ENCODE assay signal across 12 mouse cellular contexts in genomic region chr6:54506318-54506717, GRCm38 (mm10). TPM values are rescaled to one million over a fixed set of nuclear protein-coding genes. Genes with fewer than 3 reads are reported as not detected.
DNase-seq lines count a peak whose midpoint lies in the region; TF ChIP-seq lines count a peak whose summit lies in the region.
"Had no signal": no experiment of that assay in that cellular context is flagged by ENCODE, and none has a peak within 500 bp of the region (broad histone marks: within the 10 kb centered on the region; RNA-seq: fewer than 3 reads in every experiment).

No protein-coding gene starts in this region.

- no peak for DNase-seq in heart, embryonic 10.5 days (ENCODE audit: low spot score)
- DNase-seq in heart, adult 2 months = no peak
- peak; percentile 49 for DNase-seq in right cerebral cortex, adult 18-20 months
- no peak for DNase-seq in right cerebral cortex, postnatal 25 days
- no peak for DNase-seq in ovary, postnatal 10 days (ENCODE audit: low spot score)
- DNase-seq: gastrocnemius, postnatal 25 days had no signal

- no peak for TF ChIP-seq EP300 in heart, adult 2 months (IDR thresholded peaks at IDR 0.05; ENCODE audit: insufficient read depth, low read depth, low read length)

- H3K79me2 ChIP-seq in heart, adult 2 months (replicated peaks; ENCODE audit: control insufficient read depth, insufficient read depth, low read length) = no peaks in the 10 kb centered on the region

- WGBS in heart, embryonic 10.5 days = 57% methylated on average over 11 of the region's 11 CpGs
- WGBS in heart, adult 2 months = 81% methylated on average over 11 of the region's 11 CpGs

- intact Hi-C loops in heart, adult 2 months (cut with DNase I) = loop anchor here (1.0 to 2.0 kb wide), 2 partner anchors 22 to 115 kb away; no protein-coding TSS in a partner anchor

- H3K36me3 ChIP-seq in heart, embryonic 10.5 days = no peaks in the 10 kb centered on the region
- H3K36me3 ChIP-seq in heart, adult 2 months (ENCODE audit: control insufficient read depth, insufficient read depth, low read length) = no peaks in the 10 kb centered on the region
- H3K36me3 ChIP-seq: embryonic facial prominence, embryonic 12.5 days; embryonic facial prominence, embryonic 15.5 days had no signal

- peaks cover 46% of the 10 kb centered on the region for H3K4me1 ChIP-seq in heart, embryonic 10.5 days
- peaks cover 6% of the 10 kb centered on the region; the same call in 1 of the 2 replicates for H3K4me1 ChIP-seq in heart, adult 2 months (ENCODE audit: control insufficient read depth, insufficient read depth, low read length)
- H3K4me1 ChIP-seq in cortical plate, adult 2 months (ENCODE audit: control insufficient read depth, insufficient read depth, low read length) = peaks cover 7% of the 10 kb centered on the region; the same call in 1 of the 2 replicates

- H3K27me3 ChIP-seq in heart, embryonic 10.5 days (ENCODE audit: insufficient read depth, poor library complexity, severe bottlenecking) = no peaks in the 10 kb centered on the region
- H3K27me3 ChIP-seq in heart, adult 2 months (ENCODE audit: control insufficient read depth, insufficient read depth, low read length) = no peaks in the 10 kb centered on the region
- H3K27me3 ChIP-seq: embryonic facial prominence, embryonic 12.5 days; embryonic facial prominence, embryonic 15.5 days; hindbrain, embryonic 12.5 days; hindbrain, embryonic 15.5 days had no signal

- no peak overlapping the region for H3K4me3 ChIP-seq in heart, embryonic 10.5 days
- H3K4me3 ChIP-seq in heart, adult 2 months = no peak overlapping the region
- no peak overlapping the region for H3K4me3 ChIP-seq in cortical plate, adult 2 months (ENCODE audit: insufficient read depth, low read length)
- H3K4me3 ChIP-seq: embryonic facial prominence, embryonic 12.5 days; embryonic facial prominence, embryonic 15.5 days; hindbrain, embryonic 12.5 days; hindbrain, embryonic 15.5 days had no signal

- no peaks in the 10 kb centered on the region for H3K9me3 ChIP-seq in heart, embryonic 10.5 days
- H3K9me3 ChIP-seq: embryonic facial prominence, embryonic 12.5 days; embryonic facial prominence, embryonic 15.5 days; hindbrain, embryonic 12.5 days; hindbrain, embryonic 15.5 days had no signal

- no peak overlapping the region for H3K9ac ChIP-seq in heart, adult 2 months (ENCODE audit: low read depth, low read length)
- H3K9ac ChIP-seq: embryonic facial prominence, embryonic 12.5 days; embryonic facial prominence, embryonic 15.5 days; hindbrain, embryonic 12.5 days; hindbrain, embryonic 15.5 days had no signal

- TF ChIP-seq POLR2A in heart, adult 2 months (IDR thresholded peaks at IDR 0.05; ENCODE audit: insufficient read depth, low read depth, low read length) = no peak
- TF ChIP-seq POLR2A in cortical plate, adult 2 months (IDR thresholded peaks at IDR 0.05; ENCODE audit: extremely low read depth, insufficient read depth, low read length) = 0 out of 2 replicates have a peak, but pooled peaks have one; percentile 8

- no peak for TF ChIP-seq CTCF in heart, adult 2 months (IDR thresholded peaks at IDR 0.05)
- TF ChIP-seq CTCF in cortical plate, adult 2 months (IDR thresholded peaks at IDR 0.05; ENCODE audit: extremely low read depth, insufficient read depth, low read length) = no peak

- H3K27ac ChIP-seq in heart, embryonic 10.5 days = 0 out of 2 replicates have a peak overlapping the region, but pooled peaks have one; percentile 42
- H3K27ac ChIP-seq in heart, adult 2 months = no peak overlapping the region
- H3K27ac ChIP-seq in cortical plate, adult 2 months (ENCODE audit: insufficient read depth, low read length) = no peak overlapping the region
- H3K27ac ChIP-seq: embryonic facial prominence, embryonic 12.5 days; embryonic facial prominence, embryonic 15.5 days; hindbrain, embryonic 12.5 days; hindbrain, embryonic 15.5 days had no signal

RNA-seq across cellular contexts. Expression of gene Scrn1, which starts 60.0 kb away (rescaled TPM):
- polyA plus RNA-seq in heart, embryonic 10.5 days (2016; fragmentation: Nextera tagmentation; extraction: Ambion mirVana) = 10.5 and 12.1 TPM in 2 replicates
- total RNA-seq in heart, adult 2 months (2021) = 1 to 10 TPM; 6.1 to 7.4 TPM
- 6.8 and 14.1 TPM in 2 replicates for polyA plus RNA-seq in heart, adult 2 months (2012; rRNA removed)
- 102 and 115 TPM in 2 replicates for polyA plus RNA-seq in cortical plate, adult 2 months (2012; rRNA removed)
- total RNA-seq: MEL had no signal
